Mouse (Mus musculus) neural tube, embryonic 12.5 days (tissue): Measurements from ENCODE around the gene Irgm1. TPM values are rescaled to one million over a fixed set of nuclear protein-coding genes. Genes with fewer than 3 reads are reported as not detected.
A peak's percentile ranks its signal among the peaks of the same experiment; 100 is the strongest.

Source experiments
- ATAC-seq: fragments of 200-750 bp; cut with Nextera tagmentation; 2 replicates; pipeline ENCODE4 v1.8.0; 2017; ENCODE audit warnings: low read depth, mild to moderate bottlenecking, moderate TSS enrichment, moderate library complexity; ENCODE audit not compliant: low FRiP score
- H3K27ac ChIP-seq: fragments of 300-500 bp; sonication (generic); 2 replicates; pipeline ENCODE4 v1.5.1; 2016
- H3K27me3 ChIP-seq: fragments of 300-500 bp; sonication (generic); replicated peaks from 2 replicates; pipeline ENCODE4 v1.6.1; 2016; ENCODE audit warnings: mild to moderate bottlenecking
- H3K36me3 ChIP-seq: fragments of 300-500 bp; sonication (generic); 2 replicates; pipeline ENCODE4 v1.6.1; 2016; ENCODE audit warnings: mild to moderate bottlenecking
- H3K4me1 ChIP-seq: fragments of 300-500 bp; sonication (generic); 2 replicates; pipeline ENCODE4 v1.6.1; 2016
- H3K4me2 ChIP-seq: fragments of 300-500 bp; sonication (generic); replicated peaks from 2 replicates; pipeline ENCODE4 v1.6.1; 2016; ENCODE audit warnings: mild to moderate bottlenecking
- H3K4me3 ChIP-seq: fragments of 300-500 bp; sonication (generic); 2 replicates; pipeline ENCODE4 v1.5.1; 2016
- H3K9ac ChIP-seq: fragments of 300-500 bp; sonication (generic); 2 replicates; pipeline ENCODE4 v1.6.1; 2016; ENCODE audit warnings: mild to moderate bottlenecking
- H3K9me3 ChIP-seq: fragments of 300-500 bp; sonication (generic); 2 replicates; pipeline ENCODE4 v1.6.1; 2016; ENCODE audit warnings: mild to moderate bottlenecking
- WGBS: fragments of 180-500 bp; shearing (Covaris S2); methylation state at CpG from one replicate; pipeline ENCODE4 v1.1.7; 2016; 5-methylcytosine and 5-hydroxymethylcytosine counted together
- polyA plus RNA-seq: library from polyadenylated mRNA; unstranded; fragments of >200 nt; fragmentation: Nextera tagmentation; extraction: Ambion mirVana; gene quantifications from 2 replicates; pipeline ENCODE4 v1.2.1, GENCODE M21; 2016

Irgm1 gene
- polyA plus RNA-seq, 1 experiment from 2014 or later, result 3.1 TPM

GRCm38 (mm10) chr11:48815851-48816250, 55.6 kb downstream of the Irgm1 start:
- Histone ChIP-seq H3K9me3 (no peaks in the 10 kb centered on the region), H3K27me3 (no peaks in the 10 kb centered on the region), H3K27ac (no peak overlapping the region), H3K9ac (peak overlapping the region; percentile 81), H3K4me3 (peak overlapping the region; percentile 81), H3K4me1 (peaks cover 23% of the 10 kb centered on the region), H3K36me3 (peaks cover 18% of the 10 kb centered on the region), H3K4me2 (peak overlapping the region; percentile 91)
- WGBS, result 79% methylated on average over 16 of the region's 16 CpGs
- no peak for ATAC-seq

DNA sequence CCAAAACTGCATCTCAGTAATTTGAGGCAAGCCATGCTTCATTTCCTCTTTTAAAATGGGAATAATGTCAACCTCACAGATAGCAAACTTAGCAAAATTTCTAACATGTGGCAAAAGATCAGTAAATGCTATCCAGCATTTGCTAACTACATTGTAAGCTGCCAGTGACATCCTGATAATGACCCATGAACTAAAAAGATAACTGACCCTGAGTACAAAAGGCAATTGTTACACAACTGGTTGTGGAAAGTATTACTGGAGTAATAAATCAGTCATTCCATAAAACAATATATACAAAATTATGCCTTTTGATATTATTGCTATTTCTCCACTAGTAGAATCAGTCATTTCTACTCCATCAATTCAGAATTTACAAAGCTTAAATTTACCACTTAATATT, 57.7 kb downstream of the Irgm1 start:
- no peak for ATAC-seq

More for the DNA sequence above, 57.7 kb downstream of the Irgm1 start:
- H3K9ac ChIP-seq, result no peak overlapping the region
- no peak overlapping the region for H3K4me2 ChIP-seq
- no peaks in the 10 kb centered on the region for H3K27me3 ChIP-seq
- H3K9me3 ChIP-seq, result no peaks in the 10 kb centered on the region
- peaks cover 38% of the 10 kb centered on the region for H3K36me3 ChIP-seq
- peaks cover 23% of the 10 kb centered on the region for H3K4me1 ChIP-seq
- H3K4me3 ChIP-seq, result no peak overlapping the region
- no peak overlapping the region for H3K27ac ChIP-seq

Other genes with a start within 250 kb of the Irgm1 start
- 432 and 466 TPM in 2 replicates for gene Rack1, start 71.4 kb downstream of the Irgm1 start, polyA plus RNA-seq
- 6.4 and 7.6 TPM in 2 replicates for gene Trim41, start 54.3 kb downstream of the Irgm1 start, polyA plus RNA-seq
- gene Trim7, start 45.5 kb downstream of the Irgm1 start, polyA plus RNA-seq, result 0.68 and 1.8 TPM in 2 replicates
- 13.8 and 14.9 TPM in 2 replicates for gene Gm12184, start 45.0 kb downstream of the Irgm1 start, polyA plus RNA-seq
- 0.13 and 0.16 TPM in 2 replicates for gene Gm5431, start 30.5 kb upstream of the Irgm1 start, polyA plus RNA-seq
- gene Psme2b, start 74.5 kb upstream of the Irgm1 start, polyA plus RNA-seq, result 1.6 and 1.9 TPM in 2 replicates
- gene Olfr56, start 107.2 kb upstream of the Irgm1 start, polyA plus RNA-seq, result not detected in 2 replicates
- gene 9930111J21Rik1, start 107.7 kb upstream of the Irgm1 start, polyA plus RNA-seq, result 0.25 and 0.26 TPM in 2 replicates
- not detected in 2 replicates for gene Gm12185, start 120.5 kb upstream of the Irgm1 start, polyA plus RNA-seq
- gene Tgtp1, start 122.5 kb upstream of the Irgm1 start, polyA plus RNA-seq, result not detected in 2 replicates
- 0.24 and 0.27 TPM in 2 replicates for gene 9930111J21Rik2, start 179.6 kb upstream of the Irgm1 start, polyA plus RNA-seq
- not detected in 2 replicates for gene Tgtp2, start 192.5 kb upstream of the Irgm1 start, polyA plus RNA-seq
- 0.48 and 0.61 TPM in 2 replicates for gene Ifi47, start 204.9 kb upstream of the Irgm1 start, polyA plus RNA-seq
- gene Olfr1396, start 243.2 kb upstream of the Irgm1 start, polyA plus RNA-seq, result not detected in 2 replicates